Mouse (Mus musculus): ENCODE measurements around the gene Ankk1. TPM values are rescaled to one million over a fixed set of nuclear protein-coding genes. Genes with fewer than 3 reads are reported as not detected.

Ankk1 gene
- not detected in 2 replicates for total RNA-seq (2017)

- ATAC-seq (replicated peaks; ENCODE audit: low read depth, poor library complexity, severe bottlenecking), result no peak
These were observed at the start of gene Ankk1 for GRCm38 (mm10) chr9:49426921-49427320. Gene Ankk1, minus strand, starts transcription at chr9:49427021.

DNA sequence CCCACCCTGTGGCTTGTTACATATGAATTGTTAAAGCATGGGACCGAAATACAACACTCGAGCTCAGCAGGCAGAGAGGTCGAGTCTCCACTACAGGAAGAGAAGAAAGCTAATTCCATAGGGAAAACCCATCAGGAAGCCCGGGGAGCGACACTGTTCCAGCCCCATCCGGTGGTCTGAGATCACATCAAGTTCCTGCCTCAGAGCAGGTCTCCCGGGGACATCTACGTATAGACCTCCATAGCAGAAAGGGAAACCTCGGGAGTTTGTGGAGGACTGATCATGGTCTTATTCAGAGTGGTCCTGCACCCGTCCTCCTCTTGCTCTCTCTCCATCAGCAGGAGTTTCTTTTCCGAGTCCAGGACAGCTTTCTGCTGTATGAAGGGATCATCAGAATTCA lies 45.3 kb upstream of the Ankk1 start:
- no peak for ATAC-seq (replicated peaks; ENCODE audit: low read depth, poor library complexity, severe bottlenecking)

- ATAC-seq (replicated peaks; ENCODE audit: low read depth, poor library complexity, severe bottlenecking), result no peak
These were observed 44.1 kb upstream of the Ankk1 start for GRCm38 (mm10) chr9:49470946-49471345.

- no peak for ATAC-seq (replicated peaks; ENCODE audit: low read depth, poor library complexity, severe bottlenecking)
These were observed 43.2 kb upstream of the Ankk1 start for GRCm38 (mm10) chr9:49470006-49470405.

DNA sequence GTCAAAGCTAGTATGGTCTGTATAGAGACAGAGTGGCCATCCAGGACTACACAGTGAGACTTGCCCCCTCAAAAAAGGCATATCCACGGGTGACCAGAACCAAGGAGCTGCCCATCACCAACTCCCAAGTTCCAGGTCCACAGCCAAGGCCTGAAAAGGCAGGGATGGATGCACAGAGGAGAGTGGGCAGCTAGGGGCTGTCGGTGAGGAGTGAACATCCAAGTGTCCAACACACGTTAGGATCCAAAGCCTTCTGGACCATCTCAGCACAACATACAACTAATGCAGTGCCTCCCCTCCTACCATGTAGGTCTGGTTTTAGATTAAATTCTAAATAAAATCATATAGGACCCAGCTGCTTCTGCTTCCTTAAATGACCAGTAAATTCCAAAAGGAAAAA lies 29.3 kb upstream of the Ankk1 start:
- ATAC-seq (replicated peaks; ENCODE audit: low read depth, poor library complexity, severe bottlenecking), result no peak

GRCm38 (mm10) chr9:49452396-49452795 lies 25.6 kb upstream of the Ankk1 start:
- no peak for ATAC-seq (replicated peaks; ENCODE audit: low read depth, poor library complexity, severe bottlenecking)

GRCm38 (mm10) chr9:49450491-49450890 lies 23.7 kb upstream of the Ankk1 start:
- no peak for ATAC-seq (replicated peaks; ENCODE audit: low read depth, poor library complexity, severe bottlenecking)

GRCm38 (mm10) chr9:49442621-49443020 lies 15.8 kb upstream of the Ankk1 start:
- ATAC-seq (replicated peaks; ENCODE audit: low read depth, poor library complexity, severe bottlenecking), result no peak

GRCm38 (mm10) chr9:49427478-49427877 lies 657 bp upstream of the Ankk1 start:
- no peak for ATAC-seq (replicated peaks; ENCODE audit: low read depth, poor library complexity, severe bottlenecking)

GRCm38 (mm10) chr9:49425585-49425984 lies 1.2 kb downstream of the Ankk1 start:
- ATAC-seq (replicated peaks; ENCODE audit: low read depth, poor library complexity, severe bottlenecking), result no peak

GRCm38 (mm10) chr9:49423866-49424265 lies 3.0 kb downstream of the Ankk1 start:
- ATAC-seq (replicated peaks; ENCODE audit: low read depth, poor library complexity, severe bottlenecking), result no peak

GRCm38 (mm10) chr9:49410621-49411020 lies 16.2 kb downstream of the Ankk1 start:
- ATAC-seq (replicated peaks; ENCODE audit: low read depth, poor library complexity, severe bottlenecking), result no peak

DNA sequence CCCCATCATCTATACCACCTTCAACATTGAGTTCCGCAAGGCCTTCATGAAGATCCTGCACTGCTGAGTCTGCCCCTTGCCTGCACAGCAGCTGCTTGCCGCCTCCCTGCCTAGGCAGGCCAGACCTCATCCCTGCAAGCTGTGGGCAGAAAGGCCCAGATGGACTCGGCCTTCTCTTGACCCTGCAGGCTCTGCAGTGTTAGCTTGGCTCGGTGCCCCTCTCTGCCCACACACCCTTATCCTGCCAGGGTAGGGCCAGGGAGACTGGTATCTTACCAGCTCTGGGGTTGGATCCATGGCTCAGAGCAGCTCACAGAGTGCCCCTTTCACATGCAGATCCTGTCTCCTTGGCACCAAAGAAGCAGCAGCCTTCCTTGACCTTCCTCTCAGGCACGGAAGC lies 19.8 kb downstream of the Ankk1 start:
- no peak for ATAC-seq (replicated peaks; ENCODE audit: low read depth, poor library complexity, severe bottlenecking)

- ATAC-seq (replicated peaks; ENCODE audit: low read depth, poor library complexity, severe bottlenecking), result no peak
These were observed 23.1 kb downstream of the Ankk1 start for GRCm38 (mm10) chr9:49403711-49404110.

DNA sequence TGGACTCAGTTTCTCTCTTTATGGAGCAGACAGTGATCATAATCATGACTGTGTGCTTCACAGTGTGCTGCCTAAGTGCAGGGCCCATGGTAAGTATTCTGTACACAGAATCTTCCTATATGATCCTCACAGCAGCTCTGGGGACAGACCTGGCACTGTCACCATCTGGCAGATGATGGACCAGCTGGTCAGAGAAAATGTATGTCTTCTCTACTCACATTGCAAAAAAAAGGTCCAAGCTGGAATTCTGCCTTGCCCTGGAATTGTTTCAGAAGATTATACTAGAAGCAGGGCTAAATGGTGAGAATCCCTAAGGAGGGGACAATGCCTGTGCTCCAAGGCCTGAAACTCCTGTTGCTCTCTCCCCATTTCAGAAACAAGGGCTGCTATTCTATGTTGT lies 30.8 kb downstream of the Ankk1 start:
- ATAC-seq (replicated peaks; ENCODE audit: low read depth, poor library complexity, severe bottlenecking), result no peak

- ATAC-seq (replicated peaks; ENCODE audit: low read depth, poor library complexity, severe bottlenecking), result no peak
These were observed 34.6 kb downstream of the Ankk1 start for GRCm38 (mm10) chr9:49392242-49392641.

GRCm38 (mm10) chr9:49386119-49386518 lies 40.7 kb downstream of the Ankk1 start:
- no peak for ATAC-seq (replicated peaks; ENCODE audit: low read depth, poor library complexity, severe bottlenecking)

DNA sequence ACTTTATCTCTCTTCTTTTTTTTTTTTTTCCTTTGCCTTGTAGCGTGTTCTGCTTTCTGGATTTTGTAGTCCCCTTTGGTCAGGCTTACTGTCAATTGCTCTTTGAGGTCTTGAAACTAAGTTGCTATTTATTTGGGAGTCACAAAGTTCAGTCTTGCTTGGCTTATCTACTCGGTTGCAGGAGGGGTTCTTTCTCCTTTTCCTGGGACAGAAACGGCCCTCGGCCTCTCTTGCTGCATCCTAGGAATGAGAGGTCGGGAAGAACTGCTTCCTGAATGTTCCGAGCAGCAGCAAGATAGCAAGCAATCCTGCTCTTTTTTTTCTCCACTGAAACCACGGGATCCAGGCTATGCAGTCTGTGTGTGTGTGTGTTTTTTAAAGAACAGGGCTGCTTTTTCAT lies 41.5 kb downstream of the Ankk1 start:
- ATAC-seq (replicated peaks; ENCODE audit: low read depth, poor library complexity, severe bottlenecking), result no peak

GRCm38 (mm10) chr9:49384855-49385254 lies 42.0 kb downstream of the Ankk1 start:
- no peak for ATAC-seq (replicated peaks; ENCODE audit: low read depth, poor library complexity, severe bottlenecking)

GRCm38 (mm10) chr9:49384041-49384440 lies 42.8 kb downstream of the Ankk1 start:
- no peak for ATAC-seq (replicated peaks; ENCODE audit: low read depth, poor library complexity, severe bottlenecking)

- ATAC-seq (replicated peaks; ENCODE audit: low read depth, poor library complexity, severe bottlenecking), result no peak
These were observed 46.9 kb downstream of the Ankk1 start for GRCm38 (mm10) chr9:49379962-49380361.

DNA sequence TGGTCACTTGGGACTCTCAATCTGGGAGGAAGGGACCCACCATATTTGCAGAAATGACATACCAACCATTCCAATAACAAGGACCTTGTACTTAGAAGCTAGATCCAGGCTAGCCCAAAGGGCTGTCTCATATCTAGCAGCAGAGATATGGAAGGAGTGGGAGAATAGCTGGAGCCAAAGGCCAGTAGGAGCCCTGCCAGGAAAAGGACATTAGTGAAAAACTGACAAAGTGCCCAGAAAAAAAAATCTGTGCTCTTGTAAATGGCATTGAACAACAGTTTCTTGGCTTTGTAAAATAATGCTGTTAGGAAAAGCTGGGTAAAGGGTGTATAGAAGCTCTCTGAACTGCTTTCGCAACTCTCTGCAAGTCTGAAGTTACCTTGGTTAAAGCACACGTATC lies 52.9 kb downstream of the Ankk1 start:
- ATAC-seq (replicated peaks; ENCODE audit: low read depth, poor library complexity, severe bottlenecking), result no peak

GRCm38 (mm10) chr9:49365763-49366162 lies 61.1 kb downstream of the Ankk1 start:
- ATAC-seq (replicated peaks; ENCODE audit: low read depth, poor library complexity, severe bottlenecking), result no peak
